Mouse (Mus musculus) cerebellum, postnatal 14 days (tissue): ENCODE results near the gene Trim33.

Experiments
- DNase-seq, 2 experiments: peaks; one replicate each; pipeline ENCODE4 v3.0.0; 2021; ENCODE audit warnings: mixed read lengths in 2 of 2

Trim33 gene

GRCm38 (mm10) chr3:103279182-103280149 is at the start of gene Trim33:
Gene Trim33 (plus strand): TSS chr3:103279293.
- peak; percentile 91 to 94 for DNase-seq

GRCm38 (mm10) chr3:103232398-103232797 is 46.7 kb upstream of the Trim33 start:
- DNase-seq = no peak

- DNase-seq = peak; percentile 12 to 19
Observed at GRCm38 (mm10) chr3:103241524-103241923, 37.6 kb upstream of the Trim33 start.

GRCm38 (mm10) chr3:103242156-103242555 is 36.9 kb upstream of the Trim33 start:
- no peak for DNase-seq

- no peak for DNase-seq
Observed at GRCm38 (mm10) chr3:103243491-103243890, 35.6 kb upstream of the Trim33 start.

- DNase-seq = no peak
Observed at GRCm38 (mm10) chr3:103246627-103247260, 32.3 kb upstream of the Trim33 start.

GRCm38 (mm10) chr3:103256089-103256819 is 22.8 kb upstream of the Trim33 start:
- no peak for DNase-seq

GRCm38 (mm10) chr3:103262802-103263417 is 16.2 kb upstream of the Trim33 start:
- DNase-seq = no peak

GRCm38 (mm10) chr3:103278561-103279181 is 422 bp upstream of the Trim33 start:
- peak in 1 of 2 experiments; percentile 24 for DNase-seq

- DNase-seq = peak; percentile 73 to 75
Observed at GRCm38 (mm10) chr3:103280241-103280761, 1.2 kb downstream of the Trim33 start.

GRCm38 (mm10) chr3:103280875-103281274 is 1.8 kb downstream of the Trim33 start:
- peak in 1 of 2 experiments; percentile 20 for DNase-seq

DNA sequence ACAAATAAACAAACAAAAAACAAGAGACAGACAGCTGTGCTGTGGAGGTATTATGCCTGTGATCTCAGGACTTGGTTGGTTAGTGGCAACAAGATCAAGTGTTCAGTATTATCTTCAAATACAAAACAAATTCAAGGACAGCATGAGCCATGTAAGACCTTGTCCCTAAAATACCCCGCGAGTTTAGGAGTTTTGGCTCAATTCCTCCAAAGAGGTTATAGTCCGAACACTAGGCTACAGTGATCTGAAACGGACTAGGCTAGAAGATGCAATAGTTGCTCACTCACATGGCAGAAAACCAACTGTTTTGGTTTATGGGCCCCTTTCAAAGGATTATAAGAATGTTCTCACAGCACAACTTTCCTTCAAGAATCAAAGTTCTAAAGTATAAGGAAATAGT is 9.7 kb downstream of the Trim33 start:
- no peak for DNase-seq

GRCm38 (mm10) chr3:103291087-103291486 is 12.0 kb downstream of the Trim33 start:
- DNase-seq = no peak

- peak; percentile 26 to 49 for DNase-seq
Observed at GRCm38 (mm10) chr3:103305411-103305982, 26.4 kb downstream of the Trim33 start.

DNA sequence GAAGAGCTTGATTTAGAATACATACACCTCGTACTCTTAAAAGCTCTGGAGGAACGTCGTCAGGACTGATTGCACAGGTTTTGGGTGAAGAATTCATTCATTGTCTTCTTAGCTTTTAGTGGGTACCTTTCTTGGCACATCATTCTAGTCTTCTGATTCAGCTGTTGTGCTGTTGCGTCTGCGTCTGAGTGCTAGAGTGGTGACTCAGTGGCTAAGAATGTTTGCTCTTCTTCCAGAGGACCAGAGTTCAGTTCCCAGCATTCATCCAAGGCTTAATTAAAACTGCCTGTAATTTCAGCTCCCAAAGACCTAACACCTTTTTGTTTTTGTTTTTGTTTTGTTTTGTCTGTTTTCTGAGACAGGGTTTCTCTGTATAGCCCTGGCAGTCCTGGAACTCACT is 30.2 kb downstream of the Trim33 start:
- DNase-seq = no peak

DNA sequence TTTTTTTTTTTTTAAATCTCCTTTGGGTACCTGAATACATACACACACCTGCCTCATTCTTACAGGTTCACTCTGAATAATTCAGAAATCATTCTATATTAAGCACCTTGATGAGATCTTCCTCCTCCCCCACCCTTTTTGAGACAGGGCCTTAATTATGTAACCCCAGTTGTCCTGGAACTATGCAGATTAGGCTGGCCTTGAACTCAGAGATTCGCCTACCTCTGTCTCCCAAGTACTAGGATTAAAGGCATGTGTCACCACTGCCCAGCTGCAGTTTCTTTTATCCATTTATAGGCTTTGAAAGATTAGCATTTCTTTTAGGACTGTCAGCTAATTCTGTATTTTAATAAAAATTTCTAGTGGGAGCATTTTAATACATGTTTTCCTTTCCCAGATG is 30.7 kb downstream of the Trim33 start:
- DNase-seq = no peak

GRCm38 (mm10) chr3:103314291-103314690 is 35.2 kb downstream of the Trim33 start:
- DNase-seq = no peak

GRCm38 (mm10) chr3:103335371-103335770 is 56.3 kb downstream of the Trim33 start:
- no peak for DNase-seq

DNA sequence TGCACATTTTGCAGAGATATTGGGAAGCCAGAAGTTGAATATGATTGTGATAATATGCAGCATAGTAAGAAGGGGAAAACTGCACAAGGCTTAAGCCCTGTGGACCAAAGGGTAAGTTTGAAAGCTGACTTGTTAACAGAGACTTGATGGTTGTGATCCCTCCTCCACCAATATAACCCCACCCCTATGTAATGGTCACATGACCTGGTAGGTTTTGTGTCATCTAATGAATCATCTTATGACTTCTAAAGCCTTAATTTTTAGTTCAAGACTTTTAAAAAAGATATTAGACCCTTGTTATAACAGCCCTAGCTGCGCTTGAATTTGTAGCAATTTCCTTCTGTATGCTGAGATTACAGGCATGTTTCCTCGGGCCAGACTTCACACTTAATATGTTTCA is 67.6 kb downstream of the Trim33 start:
- DNase-seq = no peak

GRCm38 (mm10) chr3:103353518-103353917 is 74.4 kb downstream of the Trim33 start:
- no peak for DNase-seq

DNA sequence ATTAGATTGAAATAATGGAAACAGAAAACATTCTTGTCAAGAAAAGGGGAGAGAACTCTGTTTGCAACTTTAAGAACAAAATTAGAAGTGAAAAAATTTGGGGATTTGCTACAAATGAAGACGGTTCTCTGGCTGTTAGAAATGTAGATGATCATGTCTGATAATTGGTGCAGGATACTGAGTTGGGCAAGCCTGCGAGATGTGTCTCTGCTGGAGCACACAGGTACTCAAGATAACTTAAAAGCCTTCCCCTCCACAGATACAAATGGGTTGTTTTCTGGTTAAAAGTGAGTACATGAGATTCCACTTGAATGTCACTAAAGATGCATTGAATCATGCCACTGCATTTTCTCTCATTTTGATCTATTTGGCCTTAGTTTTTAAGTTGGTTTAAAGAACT is 74.9 kb downstream of the Trim33 start:
- no peak for DNase-seq

DNA sequence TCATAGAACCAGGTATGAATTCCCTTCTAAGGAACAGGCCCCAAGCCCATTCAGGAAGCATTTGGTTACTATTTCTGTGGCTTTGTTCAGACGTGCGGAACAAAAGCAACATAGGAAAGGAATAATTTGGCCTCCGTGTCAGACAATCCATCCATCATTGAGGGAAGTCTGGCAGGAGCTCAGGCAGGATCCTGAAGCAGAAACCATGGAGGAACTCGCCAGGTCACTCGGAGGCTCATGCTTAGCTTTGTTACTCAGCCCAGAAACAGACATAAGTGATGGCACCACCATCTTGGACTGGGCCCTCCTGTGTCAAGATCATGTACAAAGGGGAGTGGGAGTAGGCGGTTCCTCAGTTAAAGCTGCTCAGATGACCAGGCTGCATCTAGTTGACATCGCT is 82.1 kb downstream of the Trim33 start:
- DNase-seq = no peak
